Mouse (Mus musculus) liver, embryonic 16.5 days (tissue): ENCODE data around the gene Foxo3. TPM values are rescaled to one million over a fixed set of nuclear protein-coding genes. Genes with fewer than 3 reads are reported as not detected.

Experiments used
- ATAC-seq: fragments of 200-750 bp; cut with Nextera tagmentation; 2 replicates; pipeline ENCODE4 v1.8.0; 2017; ENCODE audit warnings: low read depth, mild to moderate bottlenecking, moderate number of reproducible peaks, moderate library complexity
- H3K27ac ChIP-seq: fragments of 300-500 bp; sonication (generic); 2 replicates; pipeline ENCODE4 v1.5.1; 2014; ENCODE audit warnings: mild to moderate bottlenecking, low read length
- H3K27me3 ChIP-seq: fragments of 300-500 bp; sonication (generic); 2 replicates; pipeline ENCODE4 v1.6.1; 2014; ENCODE audit warnings: low read depth, low read length, mixed read lengths; ENCODE audit not compliant: control insufficient read depth, insufficient read depth
- H3K36me3 ChIP-seq: fragments of 300-500 bp; sonication (generic); 2 replicates; pipeline ENCODE4 v1.6.1; 2014; ENCODE audit warnings: mild to moderate bottlenecking; ENCODE audit not compliant: control insufficient read depth, insufficient read depth
- H3K4me1 ChIP-seq: fragments of 300-500 bp; sonication (generic); 2 replicates; pipeline ENCODE4 v1.6.1; 2014; ENCODE audit warnings: low read depth, low read length, mixed read lengths; ENCODE audit not compliant: control insufficient read depth
- H3K4me2 ChIP-seq: fragments of 300-500 bp; sonication (generic); 2 replicates; pipeline ENCODE4 v1.6.1; 2014; ENCODE audit warnings: low read depth, low read length, mixed read lengths
- H3K4me3 ChIP-seq: fragments of 300-500 bp; sonication (generic); 2 replicates; pipeline ENCODE4 v1.5.1; 2014; ENCODE audit warnings: low read depth, mild to moderate bottlenecking, low read length
- H3K9ac ChIP-seq: fragments of 300-500 bp; sonication (generic); 2 replicates; pipeline ENCODE4 v1.6.1; 2014; ENCODE audit warnings: low read depth, low read length
- H3K9me3 ChIP-seq: fragments of 300-500 bp; sonication (generic); replicated peaks from 2 replicates; pipeline ENCODE4 v1.6.1; 2016; ENCODE audit warnings: low read length; ENCODE audit not compliant: control insufficient read depth
- WGBS: fragments of 180-500 bp; shearing (Covaris S2); extraction: QIAGEN DNeasy Blood & Tissue Kit; methylation state at CpG from one replicate; pipeline ENCODE4 v1.1.7; 2014; ENCODE audit not compliant: insufficient replicate concordance; 5-methylcytosine and 5-hydroxymethylcytosine counted together
- polyA plus RNA-seq: library from polyadenylated mRNA; unstranded; fragments of >200 nt; fragmentation: Nextera tagmentation; extraction: Ambion mirVana; gene quantifications from 2 replicates; pipeline ENCODE4 v1.2.1, GENCODE M21; 2015

Gene Foxo3
- polyA plus RNA-seq, 1 experiment from 2014 or later: 13.7 TPM

DNA sequence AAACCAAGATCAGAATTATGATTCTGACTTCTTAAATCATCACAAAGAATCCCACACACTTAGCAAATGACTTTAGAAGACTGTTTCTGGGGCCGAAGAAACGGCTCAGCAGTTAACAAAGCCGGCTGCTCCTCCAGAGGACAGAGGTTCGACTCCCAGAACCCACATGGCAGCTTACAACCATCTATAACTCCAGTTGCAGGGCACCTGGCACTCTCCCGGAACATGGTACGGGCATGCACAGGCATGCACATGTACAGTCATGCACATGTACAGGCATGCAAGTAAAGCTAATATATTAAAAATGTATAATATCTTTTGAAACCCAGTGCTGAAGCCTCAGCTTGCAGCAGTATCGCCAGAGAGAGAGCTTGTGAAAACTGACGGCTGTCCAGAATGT is 15.5 kb downstream of the Foxo3 start:
- Histone ChIP-seq H3K9me3 (peaks cover 4% of the 10 kb centered on the region), H3K4me3 (peak overlapping the region; percentile 42), H3K4me2 (peak overlapping the region; percentile 58), H3K4me1 (peaks cover 86% of the 10 kb centered on the region), H3K9ac (peak overlapping the region; percentile 70), H3K27ac (peak overlapping the region; percentile 98), H3K36me3 (peaks cover 67% of the 10 kb centered on the region), H3K27me3 (no peaks in the 10 kb centered on the region)
- WGBS: 79% methylated on average over 8 of the region's 8 CpGs
- ATAC-seq: no peak

DNA sequence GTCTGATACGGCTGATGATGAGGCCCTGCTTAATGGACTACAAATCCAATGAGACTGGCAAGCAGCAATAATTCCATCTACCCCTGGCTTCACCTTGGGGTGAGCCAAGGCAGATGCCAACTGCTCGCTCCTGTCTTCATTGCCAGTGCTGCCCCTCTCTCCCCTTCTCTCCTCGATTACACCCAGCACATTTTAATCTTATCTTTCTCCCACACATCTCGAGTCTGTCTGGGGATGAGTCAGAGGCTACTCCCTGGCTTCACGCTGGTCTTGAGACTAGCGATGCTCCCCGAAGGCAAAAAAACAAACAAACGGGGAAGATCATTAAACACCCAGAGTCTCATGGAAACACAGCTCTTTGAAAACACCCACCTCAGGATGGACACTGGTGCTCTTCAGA is 16.0 kb downstream of the Foxo3 start:
- H3K4me2 ChIP-seq: peak overlapping the region; percentile 58
- no peaks in the 10 kb centered on the region for H3K27me3 ChIP-seq
- H3K36me3 ChIP-seq: peaks cover 67% of the 10 kb centered on the region
- H3K4me3 ChIP-seq: peak overlapping the region; percentile 42
- no peaks in the 10 kb centered on the region for H3K9me3 ChIP-seq
- H3K9ac ChIP-seq: peak overlapping the region; percentile 70
- peak; percentile 83 for ATAC-seq
- peaks cover 80% of the 10 kb centered on the region for H3K4me1 ChIP-seq
- H3K27ac ChIP-seq: peak overlapping the region; percentile 98
- WGBS: 19% methylated on average over 8 of the region's 8 CpGs

GRCm38 (mm10) chr10:42259602-42260001 is 17.0 kb downstream of the Foxo3 start:
- peaks cover 66% of the 10 kb centered on the region for H3K36me3 ChIP-seq
- H3K27ac ChIP-seq: peak overlapping the region; percentile 98
- H3K27me3 ChIP-seq: no peaks in the 10 kb centered on the region
- H3K4me1 ChIP-seq: peaks cover 77% of the 10 kb centered on the region
- no peak overlapping the region for H3K4me3 ChIP-seq
- H3K4me2 ChIP-seq: 0 out of 2 replicates have a peak overlapping the region, but pooled peaks have one; percentile 19
- H3K9me3 ChIP-seq: no peaks in the 10 kb centered on the region
- no peak for ATAC-seq
- WGBS: 77% methylated on average over 4 of the region's 4 CpGs
- H3K9ac ChIP-seq: peak overlapping the region; percentile 70

GRCm38 (mm10) chr10:42257985-42258384 is 18.6 kb downstream of the Foxo3 start:
- no peak for ATAC-seq
- H3K4me2 ChIP-seq: no peak overlapping the region
- H3K9ac ChIP-seq: no peak overlapping the region
- WGBS: 79% methylated on average over 7 of the region's 7 CpGs
- H3K36me3 ChIP-seq: peaks cover 71% of the 10 kb centered on the region
- no peaks in the 10 kb centered on the region for H3K27me3 ChIP-seq
- H3K4me3 ChIP-seq: no peak overlapping the region
- H3K4me1 ChIP-seq: peaks cover 77% of the 10 kb centered on the region
- peak overlapping the region; percentile 0; the same call in 1 of the 2 replicates for H3K27ac ChIP-seq
- no peaks in the 10 kb centered on the region for H3K9me3 ChIP-seq

DNA sequence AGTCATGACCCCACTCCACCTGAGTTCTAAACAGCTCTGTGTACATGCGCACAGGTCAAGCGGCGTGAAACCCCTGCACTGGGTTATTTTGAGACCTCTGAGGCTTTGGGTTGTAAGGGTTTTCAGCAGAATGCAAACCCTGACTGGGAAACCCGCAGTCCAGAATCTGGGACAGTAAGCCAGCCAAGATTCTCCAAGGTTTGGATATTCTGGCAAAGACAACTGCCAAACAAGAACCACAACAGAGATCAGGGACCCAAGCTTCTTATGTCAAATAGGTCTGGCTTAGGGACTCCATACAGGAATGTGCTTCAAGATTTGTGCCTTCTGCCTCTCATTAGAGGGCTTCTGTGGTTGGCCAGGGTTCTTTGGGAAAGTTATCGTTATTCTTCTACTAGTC is 21.8 kb downstream of the Foxo3 start:
- Histone ChIP-seq H3K4me3 (no peak overlapping the region), H3K9ac (no peak overlapping the region), H3K36me3 (peaks cover 66% of the 10 kb centered on the region), H3K27me3 (no peaks in the 10 kb centered on the region), H3K4me2 (no peak overlapping the region), H3K27ac (peak overlapping the region; percentile 11), H3K4me1 (peaks cover 74% of the 10 kb centered on the region), H3K9me3 (no peaks in the 10 kb centered on the region)
- 85% methylated on average over 5 of the region's 5 CpGs for WGBS
- ATAC-seq: no peak

GRCm38 (mm10) chr10:42251749-42252323 is 24.7 kb downstream of the Foxo3 start:
- H3K9ac ChIP-seq: 0 out of 2 replicates have a peak overlapping the region, but pooled peaks have one; percentile 9
- peak overlapping the region; percentile 39 for H3K27ac ChIP-seq
- H3K4me1 ChIP-seq: peaks cover 80% of the 10 kb centered on the region
- H3K4me3 ChIP-seq: no peak overlapping the region
- ATAC-seq: no peak
- H3K27me3 ChIP-seq: no peaks in the 10 kb centered on the region
- 62% methylated on average over 8 of the region's 8 CpGs for WGBS
- peaks cover 38% of the 10 kb centered on the region for H3K36me3 ChIP-seq
- H3K9me3 ChIP-seq: no peaks in the 10 kb centered on the region
- no peak overlapping the region for H3K4me2 ChIP-seq

- Histone ChIP-seq H3K27ac (peak overlapping the region; percentile 39), H3K4me1 (peaks cover 83% of the 10 kb centered on the region), H3K9ac (peak overlapping the region; percentile 33; the same call in 1 of the 2 replicates), H3K4me3 (no peak overlapping the region), H3K27me3 (no peaks in the 10 kb centered on the region), H3K36me3 (peaks cover 32% of the 10 kb centered on the region), H3K4me2 (peak overlapping the region; percentile 22; the same call in 1 of the 2 replicates), H3K9me3 (no peaks in the 10 kb centered on the region)
- 77% methylated on average over 7 of the region's 7 CpGs for WGBS
- peak; percentile 3; the same call in 1 of the 2 replicates for ATAC-seq
These were observed 25.4 kb downstream of the Foxo3 start for GRCm38 (mm10) chr10:42251203-42251602.

DNA sequence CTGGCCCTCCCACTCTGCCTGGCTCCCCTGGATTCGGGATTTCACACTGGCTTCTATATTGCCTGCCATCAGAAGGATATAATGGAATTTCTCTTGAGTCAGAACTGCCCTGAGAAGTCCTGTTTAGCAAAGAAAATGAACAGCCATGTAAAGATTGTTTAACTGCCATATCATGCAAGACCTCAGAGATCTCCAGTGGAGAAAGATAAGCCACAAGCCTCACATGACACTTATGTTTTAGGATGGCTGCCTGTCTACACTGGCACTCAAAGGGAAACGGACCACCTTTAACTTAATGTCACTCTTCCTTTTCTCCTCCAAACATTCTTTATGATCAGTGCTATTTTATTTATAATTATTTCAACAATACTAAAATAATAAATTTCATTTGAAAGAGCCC is 26.6 kb downstream of the Foxo3 start:
- Histone ChIP-seq H3K36me3 (peaks cover 20% of the 10 kb centered on the region), H3K27ac (peak overlapping the region; percentile 46), H3K9ac (peak overlapping the region; percentile 29), H3K9me3 (no peaks in the 10 kb centered on the region), H3K4me1 (peaks cover 94% of the 10 kb centered on the region), H3K4me3 (no peak overlapping the region), H3K27me3 (no peaks in the 10 kb centered on the region), H3K4me2 (peak overlapping the region; percentile 64; the same call in 1 of the 2 replicates)
- WGBS: 45% methylated on average over 2 of the region's 2 CpGs
- ATAC-seq: 0 out of 2 replicates have a peak, but pooled peaks have one; percentile 15

GRCm38 (mm10) chr10:42248644-42249043 is 27.9 kb downstream of the Foxo3 start:
- Histone ChIP-seq H3K27ac (peak overlapping the region; percentile 97), H3K9ac (peak overlapping the region; percentile 61), H3K27me3 (no peaks in the 10 kb centered on the region), H3K9me3 (no peaks in the 10 kb centered on the region), H3K4me3 (peak overlapping the region; percentile 42), H3K36me3 (peaks cover 8% of the 10 kb centered on the region), H3K4me2 (peak overlapping the region; percentile 64), H3K4me1 (peaks cover 94% of the 10 kb centered on the region)
- WGBS: 54% methylated on average over 5 of the region's 5 CpGs
- ATAC-seq: no peak
